Mouse (Mus musculus) cerebellum, postnatal 4 days (tissue): ENCODE results near the gene Spesp1.

Experiments used
- DNase-seq, 2 experiments: peaks; one replicate each; pipeline ENCODE4 v3.0.0; 2022; ENCODE audit warnings: low spot score in 2 of 2, mixed read lengths in 1 of 2

The Spesp1 gene

DNA sequence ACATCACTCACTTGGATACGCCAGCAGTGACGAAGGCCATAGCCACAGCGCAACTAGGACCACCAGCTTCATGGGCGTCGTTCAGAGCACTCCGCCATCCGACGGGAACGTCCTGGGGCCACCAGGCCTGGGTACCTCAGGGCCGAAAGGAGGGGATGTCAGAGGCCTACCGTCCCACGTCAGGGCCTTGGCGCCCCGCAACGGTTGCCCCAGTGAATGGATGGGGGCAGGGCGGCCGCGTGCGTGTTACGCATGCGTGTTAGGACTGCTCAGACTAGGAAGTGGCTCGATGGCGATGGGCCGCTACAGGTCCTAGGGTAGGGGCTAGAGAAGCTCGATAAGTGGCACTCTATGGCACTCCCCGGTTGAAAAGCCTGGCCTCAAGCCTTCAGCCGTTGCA, at the start of gene Spesp1:
TSS of gene Spesp1 (minus strand) at position 218 of the 400 bp plus-strand sequence.
- no peak for DNase-seq

DNA sequence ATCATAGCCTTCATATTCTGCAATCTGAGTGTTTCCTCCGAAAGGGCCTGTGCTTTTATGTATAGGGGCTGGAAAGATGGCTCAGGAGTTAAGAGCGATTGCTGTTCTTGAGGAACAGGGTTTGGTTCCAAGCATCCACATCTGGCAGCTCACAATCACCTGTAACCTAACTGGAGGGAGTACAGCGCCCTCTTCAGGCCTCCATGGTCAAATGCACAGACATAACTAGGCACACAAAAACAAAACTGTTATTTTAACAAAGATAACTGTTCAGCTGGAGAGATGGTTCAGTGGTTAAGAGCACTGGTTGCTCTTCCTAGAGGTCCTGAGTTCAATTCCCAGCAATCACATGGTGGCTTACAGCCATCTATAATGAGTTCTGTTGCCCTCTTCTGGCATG, 44.0 kb upstream of the Spesp1 start:
- no peak for DNase-seq

DNA sequence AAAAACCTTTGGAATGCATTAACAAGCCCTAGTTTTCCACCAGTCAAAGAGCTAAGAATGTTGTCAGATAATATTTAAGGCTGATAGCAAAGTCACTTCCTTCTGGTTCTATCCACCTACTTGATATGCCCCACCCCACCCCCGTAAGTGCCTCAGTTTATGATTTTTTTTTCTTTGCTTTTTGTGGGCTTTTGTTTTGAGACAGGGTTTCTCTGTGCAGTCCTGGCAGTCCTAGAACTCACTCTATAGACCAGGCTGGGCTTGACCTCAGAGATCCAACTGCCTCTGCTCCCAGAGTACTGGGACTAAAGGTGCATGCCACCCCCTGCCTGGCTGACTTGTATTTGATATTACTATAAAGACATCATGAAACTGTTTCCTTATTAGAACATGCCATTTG, 41.8 kb upstream of the Spesp1 start:
- DNase-seq = no peak

DNA sequence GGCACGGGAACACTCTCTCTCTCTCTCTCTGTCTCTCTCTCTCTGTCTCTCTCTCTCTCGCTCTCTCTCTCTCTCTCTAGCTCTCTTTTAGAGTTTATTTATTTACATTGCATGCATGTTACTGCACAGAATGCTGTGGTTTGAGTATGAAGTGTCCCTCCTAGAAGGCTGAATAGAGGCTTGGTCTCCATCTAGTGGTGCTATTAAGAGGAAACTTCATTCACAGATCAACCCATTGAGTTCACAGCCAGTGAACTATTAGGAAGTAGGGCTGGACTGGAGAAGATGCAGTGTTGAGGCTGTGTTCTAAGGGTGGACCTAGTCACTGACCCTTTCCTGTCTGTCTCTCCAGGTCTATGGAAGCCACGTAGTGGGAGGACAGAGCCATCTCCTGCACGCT, 36.7 kb upstream of the Spesp1 start:
- DNase-seq = no peak

- no peak for DNase-seq
These were observed 33.5 kb upstream of the Spesp1 start for GRCm38 (mm10) chr9:62315556-62315955.

DNA sequence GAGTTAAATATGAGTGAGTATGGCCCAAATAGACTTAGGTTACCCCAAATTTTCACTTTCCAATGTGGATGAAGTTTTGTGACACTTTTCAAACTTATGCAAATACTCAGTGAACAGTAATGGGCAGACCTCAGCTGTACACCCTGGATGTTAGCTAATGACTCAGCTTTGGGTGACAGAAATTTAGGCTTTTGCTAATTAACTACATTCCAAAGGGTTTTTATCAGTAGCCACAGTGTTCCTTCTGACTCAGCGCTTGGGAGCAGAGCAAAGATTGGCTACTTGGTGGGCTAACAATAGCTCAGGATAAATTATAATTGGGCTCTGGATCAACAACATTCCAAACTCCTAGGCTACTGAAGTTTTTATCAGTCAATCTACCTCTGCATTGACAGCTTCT, 14.9 kb upstream of the Spesp1 start:
- no peak for DNase-seq

GRCm38 (mm10) chr9:62295006-62295698, 13.1 kb upstream of the Spesp1 start:
- DNase-seq = peak; percentile 63 to 81

- no peak for DNase-seq
These were observed 5.6 kb upstream of the Spesp1 start for GRCm38 (mm10) chr9:62287633-62288025.

DNA sequence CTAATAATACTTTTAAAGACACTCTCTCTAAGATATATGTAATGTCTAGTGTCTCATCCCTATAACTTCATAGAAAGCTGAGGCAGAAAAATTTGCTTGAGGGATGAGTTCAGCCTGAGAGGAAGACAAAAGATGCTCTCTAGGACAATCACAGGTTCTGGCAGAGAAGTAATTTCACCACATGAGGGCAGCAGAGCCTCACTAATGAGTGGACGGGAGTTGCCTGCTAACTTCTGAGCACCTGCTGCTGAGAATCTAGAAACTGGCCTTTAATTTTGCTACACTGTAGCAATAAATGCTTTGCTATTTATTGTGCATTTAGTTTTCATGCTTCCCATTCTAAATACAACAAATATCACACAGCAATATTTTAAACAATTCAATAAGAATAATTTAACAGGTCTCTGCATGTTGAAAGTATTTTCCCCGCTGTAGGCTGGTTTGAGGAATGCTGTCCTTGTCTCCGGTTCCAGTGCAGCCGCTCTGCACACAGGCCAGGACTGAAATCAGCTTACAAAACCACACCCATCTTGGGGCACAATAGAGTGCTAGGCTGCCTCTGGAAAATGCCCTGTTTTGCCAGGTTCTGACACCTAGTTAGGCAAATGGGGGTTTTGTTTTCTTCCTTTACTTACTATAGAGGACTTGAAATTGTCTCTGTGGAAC, 5.1 kb upstream of the Spesp1 start:
- peak; percentile 61 to 76 for DNase-seq

DNA sequence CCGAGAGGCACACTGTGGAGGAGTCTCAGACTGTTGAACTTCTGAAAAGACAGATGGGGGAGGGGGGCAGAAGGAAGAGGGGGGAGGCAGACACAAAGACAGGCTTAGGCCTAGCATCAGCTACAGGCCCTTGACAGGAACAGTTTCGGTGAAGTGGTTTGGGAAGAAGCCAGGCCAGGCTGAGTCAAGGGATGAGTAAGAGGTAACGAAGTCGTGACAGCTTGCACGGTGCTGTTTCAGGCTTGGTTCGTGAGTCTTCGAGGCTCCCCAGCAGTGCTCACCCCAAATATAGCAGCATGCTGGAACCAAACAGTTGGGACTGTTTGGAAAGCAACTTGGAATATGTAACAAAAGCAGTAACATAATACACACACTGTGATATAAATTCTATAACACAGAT, 2.3 kb upstream of the Spesp1 start:
- no peak for DNase-seq

DNA sequence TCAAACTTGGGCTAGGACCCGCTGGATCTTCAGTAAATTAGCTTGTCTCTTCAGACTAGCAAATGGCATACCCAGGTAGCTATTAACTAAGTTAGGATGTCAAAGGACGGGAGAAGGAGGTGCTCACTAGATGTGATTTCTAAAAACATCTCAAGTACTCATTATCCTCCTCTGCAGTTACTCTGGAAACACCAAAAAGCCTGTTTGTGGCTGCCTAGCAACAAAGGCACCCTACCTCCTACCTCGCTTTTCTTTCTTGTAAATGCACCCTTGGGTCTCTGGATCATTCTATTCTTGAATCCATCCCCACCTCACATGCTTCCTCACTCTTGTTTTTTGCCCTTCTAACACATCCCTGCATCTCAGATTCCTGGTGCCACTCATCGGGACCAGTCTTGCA, 5.1 kb downstream of the Spesp1 start:
- no peak for DNase-seq

- DNase-seq = no peak
These were observed 11.1 kb downstream of the Spesp1 start for GRCm38 (mm10) chr9:62270775-62271399.

- no peak for DNase-seq
These were observed 12.8 kb downstream of the Spesp1 start for GRCm38 (mm10) chr9:62269161-62269560.

GRCm38 (mm10) chr9:62265278-62265677, 16.7 kb downstream of the Spesp1 start:
- no peak for DNase-seq

DNA sequence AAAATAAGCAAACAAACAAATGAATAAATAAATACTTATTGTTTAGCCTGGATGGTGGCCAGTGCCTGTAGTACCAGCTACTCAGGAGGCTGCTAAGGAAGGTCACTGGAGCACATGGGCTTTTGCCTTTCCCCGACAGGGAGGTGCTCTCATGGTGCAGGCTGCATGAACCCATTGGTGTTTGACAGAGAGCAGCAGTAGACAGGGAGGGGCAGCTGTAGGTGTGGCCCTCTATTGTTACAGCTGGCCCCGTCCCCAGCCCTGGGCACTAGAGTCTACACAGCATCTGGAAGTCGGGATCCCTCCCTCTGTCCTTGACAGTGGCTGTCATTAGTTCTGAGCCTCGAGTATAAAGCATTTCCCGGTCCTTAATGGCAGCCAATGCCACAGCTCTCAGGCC, 18.4 kb downstream of the Spesp1 start:
- DNase-seq = no peak

DNA sequence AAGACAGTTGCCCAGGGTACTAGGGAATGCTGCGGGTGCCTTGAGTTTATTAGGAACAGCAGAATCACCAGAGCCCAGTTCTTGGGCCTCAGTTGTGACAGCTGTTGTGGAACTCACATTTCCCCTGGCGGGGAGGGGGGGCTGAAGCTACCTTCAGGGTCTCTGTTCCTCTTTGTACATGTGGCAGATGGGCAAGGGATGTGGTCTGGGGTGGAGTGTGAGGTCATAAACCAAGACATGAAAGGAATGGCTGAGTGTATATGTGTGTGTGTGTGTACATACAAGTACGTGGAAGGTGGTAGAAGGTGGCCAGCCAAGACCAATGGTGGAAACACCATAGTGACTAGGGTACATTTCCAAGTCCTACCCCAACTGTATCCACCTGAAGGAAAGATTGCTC, 20.6 kb downstream of the Spesp1 start:
- DNase-seq = no peak

DNA sequence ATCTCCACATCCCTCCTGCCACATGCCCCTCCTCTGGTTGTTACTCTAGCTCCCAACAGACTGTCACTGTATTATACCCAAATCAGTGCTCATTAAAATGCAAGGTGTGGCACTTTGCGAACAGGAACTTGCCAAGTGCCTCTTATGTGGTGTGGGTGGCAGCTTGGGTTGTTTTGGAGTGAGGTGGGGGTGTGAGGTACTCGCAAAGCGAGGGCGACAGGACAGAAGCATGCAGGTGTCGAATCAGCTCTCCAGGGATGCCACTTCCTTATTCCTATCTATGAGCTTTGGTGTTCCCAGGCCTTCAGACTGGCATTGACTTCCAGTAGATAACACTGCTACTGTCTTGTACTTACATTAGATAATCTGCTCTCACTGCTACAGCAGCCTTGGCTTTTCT, 21.0 kb downstream of the Spesp1 start:
- no peak for DNase-seq

GRCm38 (mm10) chr9:62258005-62258404, 24.0 kb downstream of the Spesp1 start:
- no peak for DNase-seq

DNA sequence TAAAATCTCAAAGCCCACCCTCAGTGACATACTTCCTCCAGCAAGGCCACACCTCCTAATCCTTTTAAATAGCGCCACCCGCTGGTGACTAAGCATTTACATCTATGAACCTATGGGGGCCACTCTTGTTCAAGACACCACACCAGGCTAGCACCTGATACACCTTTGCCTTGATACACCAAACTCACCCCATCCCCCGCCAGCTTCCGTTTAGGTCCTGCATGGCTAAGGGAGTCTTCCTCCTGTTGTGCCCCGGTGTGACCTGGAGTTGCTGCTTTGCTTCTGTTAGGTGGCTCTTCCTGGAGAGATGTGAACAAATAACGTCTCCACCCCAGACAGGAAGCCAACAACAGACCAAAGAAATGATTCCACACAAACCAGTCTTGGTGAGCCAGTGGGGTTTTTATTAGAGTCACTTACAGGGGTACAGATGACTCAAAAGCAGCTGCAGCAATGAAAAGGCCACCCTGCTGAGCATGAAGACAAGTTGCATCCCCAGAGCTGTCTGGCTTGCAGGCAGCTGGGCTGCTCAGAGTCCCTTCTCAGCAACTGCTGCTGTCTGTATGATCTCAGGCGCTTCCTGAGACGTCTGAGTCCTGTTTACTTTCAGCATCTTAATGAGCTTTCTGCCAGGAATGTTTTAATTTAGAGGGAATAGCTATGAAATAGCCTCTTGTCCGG, 26.0 kb downstream of the Spesp1 start:
- no peak for DNase-seq

- DNase-seq = no peak
These were observed 28.1 kb downstream of the Spesp1 start for GRCm38 (mm10) chr9:62253736-62254443.

GRCm38 (mm10) chr9:62250296-62250695, 31.7 kb downstream of the Spesp1 start:
- DNase-seq = no peak

DNA sequence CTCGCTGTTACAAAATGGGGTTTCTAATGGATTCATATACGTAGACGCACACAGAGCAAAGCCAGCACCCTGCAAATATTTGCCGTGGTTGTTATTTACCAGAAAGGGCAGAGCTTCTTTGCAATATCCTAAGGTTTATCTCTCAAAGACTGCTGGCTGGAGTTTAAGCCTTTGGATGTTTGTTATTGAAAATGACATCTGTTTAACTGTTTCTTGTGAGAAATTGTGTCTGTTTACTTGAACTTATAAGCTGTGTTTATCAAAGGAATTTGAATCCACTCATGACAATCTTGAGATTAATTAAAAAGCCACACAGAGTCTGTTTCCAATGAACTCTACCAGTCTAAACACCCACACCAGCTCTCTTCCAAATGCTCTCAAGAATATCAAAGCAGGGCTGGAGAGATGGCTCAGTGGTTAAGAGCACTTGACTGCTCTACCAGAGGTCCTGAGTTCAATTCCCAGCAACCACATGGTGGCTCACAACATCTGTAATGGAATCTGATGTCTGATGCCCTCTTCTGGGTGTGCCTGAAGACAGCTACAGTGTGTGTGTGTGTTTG, 35.5 kb downstream of the Spesp1 start:
- DNase-seq = no peak
